Mouse (Mus musculus): ENCODE measurements around the gene Serpinb2.

The Serpinb2 gene

DNA sequence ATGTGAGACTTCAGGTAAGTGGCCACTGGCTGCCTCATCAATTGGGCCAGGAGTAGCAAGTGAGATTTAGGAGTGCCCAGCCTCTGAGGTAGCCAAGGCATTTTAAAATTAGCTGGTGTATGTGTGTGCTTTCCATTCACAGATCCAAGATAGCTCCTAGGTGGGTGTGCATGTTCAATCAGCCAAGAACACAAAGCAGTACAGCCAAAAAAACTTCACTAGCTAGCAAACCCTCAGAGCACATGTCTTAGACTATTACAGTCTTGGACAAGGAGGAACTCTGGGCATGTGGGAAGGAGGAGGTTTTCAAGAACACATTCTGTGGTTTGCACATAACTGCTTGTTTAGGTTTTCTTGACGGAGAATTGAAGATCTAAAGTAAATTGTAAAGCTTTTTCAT is 70.0 kb downstream of the Serpinb2 start:
- DNase-seq (ENCODE audit: low spot score), result no peak

- DNase-seq (ENCODE audit: low spot score), result no peak
These were observed 71.7 kb downstream of the Serpinb2 start for GRCm38 (mm10) chr1:107582900-107583299.

GRCm38 (mm10) chr1:107583958-107584376 is 72.7 kb downstream of the Serpinb2 start:
- DNase-seq (ENCODE audit: low spot score), result no peak

- no peak for DNase-seq (ENCODE audit: low spot score)
These were observed 73.7 kb downstream of the Serpinb2 start for GRCm38 (mm10) chr1:107584932-107585331.
